Comparison of ENCODE assay signal across 8 mouse cellular contexts in the genomic region with DNA sequence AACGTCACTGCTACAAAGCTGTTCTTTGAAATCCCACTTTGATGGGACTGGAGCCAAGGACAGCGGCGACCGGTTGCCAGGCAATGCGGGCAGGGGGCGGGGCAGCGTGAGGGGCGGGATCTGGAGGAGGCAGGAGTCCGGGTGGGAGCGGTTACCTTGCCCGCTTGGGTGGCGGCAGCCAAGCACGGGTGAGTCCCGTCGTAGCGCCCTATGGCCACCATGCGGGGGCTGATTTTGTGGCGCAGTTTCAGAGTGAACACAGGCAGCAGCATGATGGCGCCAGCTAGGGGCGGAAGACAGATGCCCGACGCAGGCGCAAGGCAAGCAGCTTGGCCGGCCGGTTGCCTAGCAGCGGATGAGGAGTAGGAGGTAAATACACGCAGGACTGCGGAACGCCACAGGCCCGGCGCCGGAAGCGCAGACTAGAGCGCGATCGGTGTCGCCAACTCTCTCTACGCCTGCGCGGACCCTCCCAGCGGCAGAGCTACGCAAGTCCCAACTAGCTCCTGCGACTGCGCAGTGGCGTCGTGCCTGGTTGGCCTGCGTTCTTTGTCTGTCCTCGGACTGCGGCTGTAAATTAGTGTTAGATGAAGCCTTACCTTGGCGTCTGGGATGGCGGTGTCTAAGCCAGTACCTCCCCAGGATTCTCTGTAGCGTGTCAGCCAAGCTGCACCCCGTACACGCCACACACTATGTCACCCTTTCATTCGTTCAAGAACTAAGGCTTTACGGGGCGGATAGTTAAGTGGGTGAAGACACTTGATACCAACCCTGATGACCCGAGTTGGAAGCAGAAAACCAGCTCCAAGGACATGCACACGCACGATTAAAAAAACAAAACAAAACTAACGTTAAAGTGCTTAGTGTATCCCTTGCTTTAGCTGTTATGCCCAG. TPM values are rescaled to one million over a fixed set of nuclear protein-coding genes. Genes with fewer than 3 reads are reported as not detected.
A peak's percentile ranks its signal among the peaks of the same experiment; 100 is the strongest.
DNase-seq lines count a peak whose midpoint lies in the region; ATAC-seq lines count a peak whose summit lies in the region.

Gene Bbs2 (minus strand): TSS at position 848 of the 894 bp plus-strand sequence.

- intact Hi-C loops in gastrocnemius, postnatal 14 days (cut with DNase I; ENCODE audit: low total_unique reads): no loop called here
- intact Hi-C loops in left cerebral cortex, postnatal 10 days (cut with DNase I): no loop called here

- peak; percentile 99 for ATAC-seq in inflammation-experienced regulatory T-cells, adult 6 months
- peak; percentile 98 for ATAC-seq in megakaryocyte-erythroid progenitor cell, adult 5-6 weeks (replicated peaks; ENCODE audit: low FRiP score, low TSS enrichment, poor library complexity, severe bottlenecking)

- DNase-seq in adrenal gland, adult (ENCODE audit: inconsistent age in 2 of 2, low spot score in 1 of 2): peak; percentile 99 to 100
- DNase-seq in embryo, embryonic 10.5 days (ENCODE audit: low spot score): peak; percentile 99
- peak; percentile 100 for DNase-seq in gastrocnemius, postnatal 14 days
- peak; percentile 99 to 100 for DNase-seq in left cerebral cortex, postnatal 10 days (ENCODE audit: extremely low spot score in 1 of 2, low spot score in 2 of 2)
- peak; percentile 100 for DNase-seq in right cerebral cortex, postnatal 25 days
- DNase-seq in urinary bladder, postnatal 4 days (ENCODE audit: low spot score in 2 of 2): peak; percentile 99 to 100

RNA-seq across cellular contexts. Expression of gene Bbs2, which starts in this region (rescaled TPM):
- 1 to 10 TPM; 3.1 to 3.7 TPM for total RNA-seq in gastrocnemius, postnatal 14 days (2021)
- polyA plus RNA-seq in inflammation-experienced regulatory T-cells, adult 6 months (2017; shearing (Covaris generic)): 1 to 10 TPM; 1.6 to 9.5 (median 5.9) TPM
- total RNA-seq in left cerebral cortex, postnatal 10 days (2021): 10 to 100 TPM; 22.2 to 23.9 TPM
- 5.3 and 11.9 TPM in 2 replicates for total RNA-seq in megakaryocyte-erythroid progenitor cell, adult 5-6 weeks (2014; fragmentation: Nextera tagmentation)
- 2.0 and 15.9 TPM in 2 replicates for total RNA-seq in megakaryocyte-erythroid progenitor cell, adult 5-6 weeks (2017)

Comparison
In these comparisons a context has a peak if more than half of its experiments do, and no peak if none do; other contexts are left out.
1. Peak in every context shown above with its lines: DNase-seq and ATAC-seq.